Mouse (Mus musculus) testis, postnatal 10 days (tissue): Measurements from ENCODE around the gene Dnm3.

Source experiments
- DNase-seq: peaks from one replicate; pipeline ENCODE4 v3.0.0; 2021; ENCODE audit warnings: low spot score

Gene Dnm3

DNA sequence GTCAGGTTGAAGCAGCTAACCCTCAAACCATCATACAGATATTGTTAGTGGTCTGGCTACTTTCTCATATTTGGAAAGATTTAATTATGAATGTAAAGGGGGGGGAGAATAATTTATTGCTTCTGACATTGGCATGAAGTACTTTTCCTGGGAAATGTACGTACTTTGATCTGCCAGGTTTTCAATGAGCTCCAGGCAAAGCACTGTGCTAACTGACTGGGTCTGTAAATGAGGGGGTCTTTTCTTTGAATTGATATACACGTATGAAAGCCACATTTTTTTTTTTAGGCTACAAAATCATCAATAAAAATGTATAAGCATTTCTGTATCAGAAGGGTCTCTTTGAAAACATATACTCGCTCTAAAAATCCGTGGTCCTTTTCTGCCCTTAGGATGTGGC, 457.1 kb downstream of the Dnm3 start:
- no peak for DNase-seq

DNA sequence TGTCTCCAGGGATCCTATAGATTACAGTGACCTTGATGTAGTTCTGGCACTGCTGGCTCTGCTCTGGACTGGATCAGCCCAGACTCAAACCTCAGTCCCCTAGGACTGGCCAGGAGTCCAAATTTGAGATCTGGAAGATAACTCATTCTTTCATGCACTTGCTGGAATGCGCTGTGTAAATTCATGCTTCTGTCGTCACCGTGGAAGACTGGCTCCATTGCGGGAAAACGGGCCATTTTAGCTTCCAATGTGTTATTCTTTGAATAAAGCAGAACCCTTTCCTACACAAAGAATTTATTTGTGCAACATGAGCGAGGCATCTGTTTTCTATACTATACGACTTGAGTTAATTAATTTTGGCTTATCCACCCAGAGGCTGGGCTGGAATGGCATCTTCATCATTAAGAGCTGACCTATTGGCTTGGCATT, 457.5 kb downstream of the Dnm3 start:
- DNase-seq = no peak

DNA sequence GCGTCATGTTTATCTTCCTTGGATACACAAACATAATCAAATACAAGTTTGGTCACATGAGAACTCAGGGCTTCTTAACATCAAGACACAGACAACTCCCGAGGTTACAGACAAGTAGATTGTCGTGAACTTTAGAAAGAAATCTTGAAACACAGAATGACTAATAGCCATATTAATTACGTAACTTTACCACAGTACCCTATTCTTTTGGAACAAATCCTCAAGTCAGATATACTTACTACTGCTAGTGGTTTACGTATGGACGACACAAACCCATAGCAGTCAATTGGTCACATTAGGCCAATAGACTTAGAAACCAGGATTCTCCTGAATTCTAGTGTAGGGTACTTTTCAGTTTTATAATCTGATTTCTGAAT, 459.2 kb downstream of the Dnm3 start:
- DNase-seq = no peak

DNA sequence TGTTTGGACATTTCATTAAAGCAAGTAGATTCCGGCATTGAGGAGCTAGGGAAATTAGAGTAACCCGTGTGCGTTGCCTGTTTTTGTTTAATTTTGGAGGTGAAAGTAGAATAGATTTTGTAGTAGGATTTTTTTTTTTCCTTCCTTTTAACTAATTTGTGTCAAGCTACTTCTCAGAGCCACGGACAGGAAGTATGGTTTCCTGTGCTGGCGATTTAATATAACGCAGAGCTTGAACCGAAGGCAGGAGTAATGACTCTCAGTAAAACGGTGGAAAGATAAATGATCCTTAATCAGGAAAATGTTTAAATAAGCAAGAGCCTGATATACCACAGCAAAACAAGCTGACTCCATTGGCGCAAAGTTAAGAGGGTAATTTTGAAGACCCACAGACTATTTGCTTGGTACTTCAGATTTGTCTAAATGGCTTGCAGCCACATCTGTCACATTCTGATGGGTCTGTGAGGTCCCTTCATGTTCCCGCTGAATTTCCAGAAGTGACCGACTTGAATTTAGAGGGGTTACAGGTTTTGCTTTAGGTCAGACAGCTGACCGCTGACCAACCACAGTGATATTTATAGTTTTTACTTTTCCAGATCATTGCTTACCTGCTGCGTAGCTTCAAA, 459.7 kb downstream of the Dnm3 start:
- DNase-seq = no peak

DNA sequence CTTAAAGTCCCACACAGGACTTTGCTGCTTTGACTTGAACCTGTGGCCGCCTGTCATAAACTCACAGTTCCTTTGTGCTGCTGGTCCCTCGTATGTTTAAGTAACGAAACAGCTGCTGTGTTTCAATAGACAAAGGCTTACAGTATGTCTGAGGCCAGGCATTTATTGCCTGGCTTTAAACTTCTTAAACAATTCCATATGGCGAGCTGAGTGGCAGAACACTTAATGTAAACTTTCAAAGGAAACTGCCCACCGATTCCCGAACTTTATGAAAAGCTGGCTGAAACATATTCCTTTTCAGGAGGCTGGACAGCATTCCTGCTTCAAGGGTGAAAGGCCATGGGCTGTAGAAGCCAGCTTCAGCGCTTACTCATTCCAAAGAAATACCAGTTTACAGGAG, 460.9 kb downstream of the Dnm3 start:
- DNase-seq = no peak

DNA sequence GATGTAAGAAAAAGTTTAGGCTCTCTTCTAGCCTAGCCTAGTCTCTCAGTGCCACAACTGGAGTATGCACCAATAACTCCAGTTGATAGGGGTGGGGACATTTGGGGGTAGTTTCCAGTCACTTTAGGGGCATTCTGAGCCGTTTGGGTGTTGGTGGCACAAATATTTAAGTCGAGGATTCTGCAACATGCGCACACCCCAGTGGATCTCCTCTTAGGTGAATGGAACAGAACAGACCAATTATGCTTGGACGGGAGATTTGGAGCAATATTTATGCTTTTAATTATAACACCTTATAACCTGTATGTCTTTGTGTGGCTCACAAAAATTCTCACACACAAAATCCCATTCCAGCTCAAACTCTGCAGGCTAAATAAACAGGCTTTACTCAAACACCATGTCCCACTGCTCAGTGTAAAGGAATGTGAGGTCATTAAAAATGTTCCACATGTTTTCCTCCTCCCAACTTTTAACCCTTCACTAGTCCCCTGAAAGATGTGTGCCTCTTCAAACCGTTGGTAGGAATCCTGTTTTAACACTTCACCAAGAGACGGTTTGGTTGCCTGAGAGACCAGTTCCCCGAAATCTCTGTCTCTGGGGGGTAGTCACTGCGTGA, 462.5 kb downstream of the Dnm3 start:
- no peak for DNase-seq

DNA sequence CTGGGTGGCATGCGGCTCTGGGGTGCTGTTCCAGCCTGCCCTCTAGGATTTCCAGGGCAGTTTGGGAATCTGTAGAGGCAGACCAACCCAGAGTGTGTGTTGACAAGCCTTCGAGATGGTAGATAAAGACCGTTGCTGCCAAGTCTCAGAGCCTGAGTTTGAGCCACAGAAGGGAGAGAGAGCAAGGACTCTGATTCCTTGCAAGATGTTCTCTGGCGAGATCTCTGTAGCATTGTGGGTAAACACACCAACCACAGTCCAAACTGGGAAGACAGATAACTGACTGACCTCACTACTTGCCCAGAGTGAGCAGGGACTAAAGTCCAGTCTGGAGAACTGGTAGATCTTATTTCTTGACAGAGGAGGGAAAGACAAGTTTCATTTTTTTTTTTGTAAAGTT, 464.3 kb downstream of the Dnm3 start:
- DNase-seq = no peak

DNA sequence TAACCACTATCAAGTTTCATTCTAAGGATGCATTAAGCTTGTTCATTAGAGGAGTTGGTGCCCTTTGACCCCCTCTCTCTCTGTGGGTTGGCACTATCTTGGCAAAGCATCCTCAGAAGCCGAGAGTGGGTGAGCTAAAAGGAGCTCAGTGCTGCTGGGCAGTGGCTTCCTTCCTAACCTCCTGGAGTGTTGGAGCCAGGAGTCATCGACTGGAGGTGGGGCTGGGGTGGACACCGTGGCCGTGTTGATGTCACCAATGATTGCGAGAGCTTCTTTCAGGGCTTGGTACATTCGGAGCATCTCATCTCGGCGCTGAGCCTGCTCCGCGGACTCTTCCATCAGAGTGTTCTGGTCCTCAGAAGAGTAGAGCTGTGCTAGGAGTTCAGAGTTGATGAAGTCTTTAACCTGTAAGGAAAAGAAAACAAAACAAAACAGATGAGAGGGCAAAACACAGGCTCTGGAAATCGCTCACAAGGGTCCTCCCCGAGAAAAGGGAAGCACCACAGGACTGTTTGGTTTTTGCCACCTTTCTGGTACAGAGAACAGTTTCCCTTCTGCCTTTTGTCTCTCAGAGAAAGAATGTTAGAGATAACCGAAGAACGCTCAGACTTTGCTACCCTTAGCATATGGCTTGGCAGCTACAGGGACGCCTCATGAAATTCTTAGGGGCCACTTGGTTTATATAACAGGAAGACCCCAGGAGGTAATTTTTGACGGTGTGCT, 466.1 kb downstream of the Dnm3 start:
- DNase-seq = no peak

DNA sequence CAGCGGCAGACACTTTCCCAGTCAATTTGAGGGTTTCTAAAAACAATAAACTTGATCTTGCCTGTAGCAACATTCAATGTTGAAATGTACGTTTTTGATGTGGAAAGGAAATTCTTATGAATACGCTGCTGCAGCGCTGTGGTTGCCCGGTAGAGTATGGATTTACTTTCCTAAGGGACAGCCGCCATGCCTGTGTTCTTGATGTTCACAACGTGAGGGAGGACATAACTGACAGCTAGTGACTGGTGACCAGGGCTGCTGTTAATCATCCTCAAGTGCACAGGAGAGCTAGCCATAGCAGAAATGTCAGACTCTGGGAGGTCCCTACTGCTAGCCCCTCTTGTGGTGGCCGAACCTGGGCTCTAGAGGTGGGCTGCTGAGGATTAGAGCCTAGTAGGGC, 468.7 kb downstream of the Dnm3 start:
- DNase-seq = no peak

DNA sequence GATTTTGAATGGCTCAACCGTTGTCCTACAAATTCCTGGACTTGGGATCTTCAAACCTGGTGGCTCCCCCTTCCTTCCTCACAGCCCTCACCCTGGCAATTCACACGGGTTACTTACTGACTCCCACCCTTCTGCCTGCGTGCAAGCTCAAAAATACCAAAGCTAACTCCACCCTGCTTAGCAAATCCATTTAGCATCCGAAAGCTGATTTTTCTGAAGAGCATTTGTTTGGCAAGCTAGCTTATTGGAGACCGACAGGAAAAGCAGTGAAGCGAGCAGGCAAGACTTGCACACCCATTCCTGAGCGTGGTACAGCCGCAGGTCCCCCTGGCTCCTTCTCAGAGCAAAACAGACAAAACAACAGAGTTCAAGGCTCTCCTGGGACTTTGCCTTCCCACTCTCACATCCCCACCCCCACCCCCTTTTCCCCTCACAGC, 469.2 kb downstream of the Dnm3 start:
- no peak for DNase-seq

DNA sequence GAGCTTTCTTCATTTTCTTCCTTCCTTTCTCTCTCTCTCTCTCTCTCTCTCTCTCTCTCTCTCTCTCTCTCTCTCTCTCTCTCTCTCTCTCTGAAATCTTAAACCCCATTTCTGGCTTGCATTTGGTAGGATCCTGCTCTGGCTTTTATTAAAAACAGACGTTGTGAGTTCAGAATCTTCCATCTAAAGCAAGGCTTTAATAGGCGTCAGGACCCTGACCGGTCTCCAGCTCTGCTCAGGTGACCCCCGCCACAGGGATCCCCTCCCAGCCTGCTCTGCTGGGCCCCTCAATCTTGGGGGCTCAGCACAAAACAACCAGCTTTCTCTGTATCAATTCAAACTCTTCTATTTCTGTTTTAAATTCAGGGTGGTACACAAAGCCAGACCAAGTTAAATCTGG, 469.6 kb downstream of the Dnm3 start:
- no peak for DNase-seq

DNA sequence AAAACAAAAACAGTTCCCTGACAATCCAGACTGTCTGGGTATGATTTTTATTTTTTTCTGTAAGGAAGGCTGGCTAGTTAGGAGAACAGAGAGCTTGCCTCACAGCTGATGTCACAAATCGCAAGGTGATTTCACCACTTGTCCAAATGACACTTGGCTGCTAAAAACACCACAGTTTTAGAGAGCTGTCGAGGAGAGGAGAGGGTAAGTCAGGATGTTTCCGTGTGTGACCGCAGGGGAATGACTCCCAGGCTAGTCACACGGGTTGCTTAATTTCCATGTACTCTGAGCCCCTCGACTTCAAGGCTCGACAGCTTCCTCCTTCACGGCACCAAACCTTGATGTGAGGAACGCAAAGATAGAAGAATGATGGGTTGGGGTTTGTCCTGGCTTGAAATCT, 471.7 kb downstream of the Dnm3 start:
- no peak for DNase-seq

DNA sequence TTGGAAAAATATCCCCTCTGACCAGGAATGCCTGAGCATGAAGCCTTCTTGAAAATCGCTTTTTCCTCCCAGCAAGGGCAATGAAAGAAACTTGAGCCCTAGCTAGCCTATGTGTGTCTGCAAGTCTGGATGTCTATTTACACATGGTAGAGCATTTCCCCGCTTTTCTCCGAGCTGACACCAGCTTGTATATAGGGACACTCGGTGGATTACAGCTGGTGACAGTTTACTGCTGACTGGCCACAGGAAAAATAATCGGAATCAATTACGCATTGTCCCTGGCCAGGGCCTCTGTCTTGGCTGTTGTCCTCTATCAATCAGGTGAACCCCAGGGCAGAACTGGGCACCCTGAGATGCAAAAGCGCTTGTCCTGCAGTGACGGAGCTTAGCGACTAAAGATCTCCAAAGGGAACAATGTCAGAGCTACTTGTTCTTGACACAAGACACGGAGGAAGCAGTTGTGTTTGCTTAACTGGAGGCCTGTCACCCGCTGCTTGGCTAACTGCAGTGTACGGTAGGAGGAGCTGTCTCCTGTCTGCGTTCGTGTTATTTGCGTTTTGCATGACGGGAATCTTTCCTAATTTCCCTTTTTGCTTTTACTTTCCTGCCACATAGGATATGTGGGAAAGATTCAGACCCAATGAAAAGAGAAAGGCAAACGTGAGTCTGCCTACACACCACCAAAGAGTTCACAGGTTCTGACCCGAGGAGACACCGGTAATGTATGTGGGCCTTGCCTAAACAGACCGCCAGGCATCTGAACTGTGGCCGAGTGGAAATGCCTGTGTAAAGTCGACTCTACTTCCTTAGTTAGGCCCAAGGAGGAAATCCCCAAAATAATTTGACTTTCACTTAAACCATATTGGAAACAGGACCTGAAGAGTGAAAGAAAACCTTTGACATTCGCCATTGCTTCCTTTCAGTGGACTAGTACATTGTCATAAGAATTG, 472.7 kb downstream of the Dnm3 start:
- DNase-seq = no peak

DNA sequence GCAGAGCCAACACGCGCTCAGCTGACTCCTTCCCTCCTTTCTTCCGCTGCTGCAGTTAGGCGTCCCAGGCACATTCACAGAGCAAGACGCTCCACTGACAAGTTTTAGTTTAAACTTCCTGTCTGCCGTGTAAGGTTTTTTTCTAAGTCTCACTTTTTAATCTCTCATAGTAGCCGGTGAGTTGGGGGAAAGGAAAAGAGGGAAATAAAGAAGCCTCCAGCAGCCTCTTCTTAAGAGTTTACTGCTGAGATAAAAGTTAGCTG, 473.4 kb downstream of the Dnm3 start:
- DNase-seq = no peak

DNA sequence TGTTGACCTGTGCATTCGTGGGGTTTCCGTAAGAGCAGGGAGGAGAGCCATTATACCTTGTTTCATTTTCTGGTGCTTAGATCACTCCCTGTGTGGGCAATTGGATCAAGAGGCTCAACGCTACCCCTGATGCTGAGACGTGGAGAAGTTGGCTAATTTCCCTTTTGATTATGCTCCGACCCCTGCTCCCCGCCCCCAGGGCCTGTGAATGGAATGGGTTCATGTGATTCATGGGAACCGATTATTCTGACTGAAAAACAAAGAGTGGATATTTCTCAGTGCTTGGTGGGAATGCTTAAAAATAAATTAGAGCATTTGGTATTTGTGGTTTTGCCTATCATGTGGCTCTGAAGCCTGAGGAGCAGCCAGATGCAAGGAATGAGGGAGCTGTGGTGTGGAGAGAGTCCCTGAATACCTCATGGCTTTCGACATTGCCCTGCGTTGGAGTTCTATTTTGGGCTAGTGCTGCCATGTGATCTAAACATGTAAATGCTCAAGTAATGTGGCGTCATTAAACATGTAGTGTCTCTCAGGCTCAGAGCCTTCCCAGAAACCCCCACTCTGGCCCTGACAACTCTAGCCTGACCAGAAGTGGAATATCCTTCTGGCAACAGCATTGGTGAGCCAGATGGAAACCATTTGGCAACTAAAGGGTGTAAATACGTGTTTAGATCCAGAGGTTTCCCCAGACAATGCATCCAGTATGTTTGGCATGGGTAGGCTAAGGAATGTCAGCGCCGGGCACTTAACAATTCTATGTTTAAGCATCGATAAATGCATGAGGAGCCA, 473.9 kb downstream of the Dnm3 start:
- no peak for DNase-seq

DNA sequence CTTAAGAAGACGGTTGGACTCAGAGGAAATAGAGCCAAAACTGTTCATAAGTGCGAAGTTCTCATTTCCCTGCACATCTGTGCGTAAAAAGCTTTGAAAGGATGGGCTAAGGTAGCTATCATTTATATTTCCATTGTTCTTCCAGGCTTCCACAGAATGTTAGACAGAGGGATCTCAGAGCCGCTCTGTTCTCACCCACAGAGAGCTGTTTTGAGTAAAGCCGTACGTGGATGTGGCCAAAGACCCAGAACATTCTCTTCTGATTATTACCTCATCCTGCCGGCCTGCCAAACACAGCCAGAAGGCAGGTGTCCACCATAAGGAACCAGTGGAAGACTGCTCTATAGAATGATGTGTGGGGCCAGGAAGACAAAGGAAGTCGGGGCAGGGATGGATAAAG, 476.5 kb downstream of the Dnm3 start:
- DNase-seq = no peak

DNA sequence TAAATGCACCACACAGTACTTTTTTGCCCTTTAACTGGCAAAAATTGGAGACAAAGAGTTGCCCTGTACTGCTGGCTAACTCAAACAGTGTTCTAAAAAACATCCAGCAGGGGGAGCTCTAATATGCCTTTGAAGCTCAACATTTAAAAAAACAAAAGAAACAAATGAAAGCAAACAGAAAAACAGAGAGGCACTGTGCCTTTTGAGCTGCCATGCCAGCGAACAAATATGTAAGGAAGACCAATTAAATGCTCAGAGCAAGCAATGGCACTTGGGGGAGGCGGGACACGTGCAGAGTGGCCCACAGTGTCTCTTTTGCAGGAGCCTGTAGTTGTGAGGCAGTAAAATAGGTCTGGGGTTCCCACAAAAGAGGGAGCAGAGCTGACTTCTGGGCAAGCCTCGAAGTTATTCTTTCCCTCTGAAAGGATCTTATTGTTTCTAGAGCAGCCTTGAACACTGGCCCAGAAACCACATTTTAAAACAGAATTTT, 477.9 kb downstream of the Dnm3 start:
- DNase-seq = no peak

DNA sequence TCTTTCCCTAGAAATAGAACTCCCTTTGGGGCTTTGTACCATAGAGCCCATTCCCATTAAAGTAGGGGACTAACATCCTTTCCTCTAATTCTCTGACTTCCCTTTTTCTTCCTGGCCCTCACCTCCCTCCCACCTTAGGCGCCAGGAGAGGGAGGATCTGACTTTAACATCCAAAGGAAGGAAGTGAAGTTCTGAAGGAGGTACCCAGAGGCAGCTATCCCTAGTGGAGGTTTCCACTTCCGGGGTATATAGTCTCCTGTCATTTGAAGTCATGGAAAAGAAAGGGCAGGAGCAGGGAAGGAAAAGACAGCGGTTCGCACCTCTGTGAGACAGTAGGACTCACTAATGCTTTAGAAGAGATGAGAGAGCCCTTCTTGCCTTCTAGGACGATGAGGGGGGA, 478.5 kb downstream of the Dnm3 start:
- no peak for DNase-seq

DNA sequence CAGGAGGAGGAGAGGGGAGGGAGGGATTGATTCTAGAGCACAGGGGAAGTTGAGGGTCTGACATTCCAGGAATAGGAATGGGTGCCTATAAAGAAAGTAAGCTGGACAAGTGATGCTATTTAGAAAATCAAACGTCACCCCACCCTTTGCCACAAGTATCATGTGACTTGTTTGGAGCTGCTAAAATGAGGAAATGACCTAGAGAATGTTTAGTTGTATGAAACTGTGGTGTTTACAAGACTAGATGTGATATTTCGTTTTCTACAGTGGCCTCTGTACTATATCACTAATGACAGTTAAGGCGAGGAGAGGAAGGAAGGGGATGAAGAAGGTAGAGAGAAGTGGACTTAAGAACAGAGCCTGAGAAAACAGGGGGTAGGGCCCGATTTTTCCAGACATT, 479.1 kb downstream of the Dnm3 start:
- no peak for DNase-seq

DNA sequence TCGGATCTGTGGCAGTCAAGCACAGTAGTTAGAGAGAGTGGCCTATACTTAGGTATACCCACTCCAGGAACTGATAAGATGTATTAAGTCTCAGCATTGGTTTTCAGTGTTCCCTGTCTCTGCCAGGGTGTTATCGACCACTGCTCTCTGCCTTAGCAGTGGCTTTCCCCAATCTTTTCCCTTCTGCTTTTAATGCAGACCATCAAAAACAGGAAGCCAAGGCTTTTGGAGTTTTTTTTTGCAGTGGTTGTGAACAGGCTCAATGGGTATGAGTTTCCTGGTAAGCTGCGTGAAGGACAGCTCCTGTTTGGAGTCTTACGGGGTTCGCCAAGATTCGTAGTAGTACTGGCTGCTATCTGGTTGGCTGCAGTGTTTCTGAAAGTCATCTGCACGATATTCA, 485.4 kb downstream of the Dnm3 start:
- DNase-seq = no peak

DNA sequence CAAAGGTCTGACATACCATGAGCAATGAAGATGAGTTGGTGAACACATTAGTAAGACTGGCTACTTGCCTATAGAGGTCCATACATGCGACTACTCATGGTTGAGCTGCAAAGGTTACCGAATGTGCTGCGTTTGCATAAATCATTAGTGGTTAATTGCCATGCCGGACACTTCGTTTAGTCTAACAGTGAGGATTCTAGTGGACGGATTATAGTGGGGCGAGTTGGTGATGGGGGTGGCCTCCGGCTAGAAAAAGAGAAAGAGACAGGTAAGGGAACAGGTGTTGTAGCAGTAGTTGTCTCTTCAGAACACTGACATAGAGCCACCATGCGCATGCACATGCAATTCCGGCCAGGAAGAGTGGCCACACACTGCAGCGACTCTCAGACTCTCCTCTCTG, 486.0 kb downstream of the Dnm3 start:
- DNase-seq = no peak
